Mouse (Mus musculus) lung, embryonic 14.5 days (tissue): ENCODE measurements at regions not wholly inside any gene's neighbourhood (a gene's known extent, or its start where the extent isn't known, plus 50 kb on each side); places are given as distances from the start of the nearest gene placed in this dataset.

Experiments
- ATAC-seq: fragments of 200-750 bp; cut with Nextera tagmentation; 2 replicates; pipeline ENCODE4 v1.8.0; 2017; ENCODE audit warnings: mild to moderate bottlenecking, moderate TSS enrichment, moderate library complexity; ENCODE audit not compliant: insufficient read depth
- DNase-seq: peaks from one replicate; pipeline ENCODE4 v3.0.0-alpha.2; 2015
- H3K27ac ChIP-seq: fragments of 300-500 bp; sonication (generic); 2 replicates; pipeline ENCODE4 v1.5.1; 2014; ENCODE audit warnings: low read depth, mild to moderate bottlenecking, moderate library complexity
- H3K27me3 ChIP-seq: fragments of 300-500 bp; sonication (generic); 2 replicates; pipeline ENCODE4 v1.6.1; 2014; ENCODE audit warnings: low read length, control low read depth; ENCODE audit not compliant: insufficient read depth
- H3K36me3 ChIP-seq: fragments of 300-500 bp; sonication (generic); 2 replicates; pipeline ENCODE4 v1.6.1; 2014; ENCODE audit warnings: control low read depth; ENCODE audit not compliant: insufficient read depth
- H3K4me1 ChIP-seq: fragments of 300-500 bp; sonication (generic); 2 replicates; pipeline ENCODE4 v1.6.1; 2014; ENCODE audit warnings: antibody characterized with exemption, control low read depth; ENCODE audit not compliant: insufficient read depth
- H3K4me2 ChIP-seq: fragments of 300-500 bp; sonication (generic); 2 replicates; pipeline ENCODE4 v1.6.1; 2014; ENCODE audit warnings: mild to moderate bottlenecking
- H3K4me3 ChIP-seq: fragments of 300-500 bp; sonication (generic); 2 replicates; pipeline ENCODE4 v1.5.1; 2014; ENCODE audit warnings: low read depth, low read length
- H3K9ac ChIP-seq: fragments of 300-500 bp; sonication (generic); 2 replicates; pipeline ENCODE4 v1.6.1; 2014
- H3K9me3 ChIP-seq: fragments of 300-500 bp; sonication (generic); 2 replicates; pipeline ENCODE4 v1.6.1; 2016; ENCODE audit warnings: low read depth, low read length, control low read depth
- CTCF ChIP-seq: IDR thresholded peaks from 2 replicates; pipeline ENCODE4 v1.5.1; 2016; ENCODE audit warnings: antibody characterized with exemption, low read depth
- WGBS: fragments of 180-500 bp; shearing (Covaris S2); extraction: QIAGEN DNeasy Blood & Tissue Kit; methylation state at CpG from one replicate; pipeline ENCODE4 v1.1.7; 2014; 5-methylcytosine and 5-hydroxymethylcytosine counted together

DNA sequence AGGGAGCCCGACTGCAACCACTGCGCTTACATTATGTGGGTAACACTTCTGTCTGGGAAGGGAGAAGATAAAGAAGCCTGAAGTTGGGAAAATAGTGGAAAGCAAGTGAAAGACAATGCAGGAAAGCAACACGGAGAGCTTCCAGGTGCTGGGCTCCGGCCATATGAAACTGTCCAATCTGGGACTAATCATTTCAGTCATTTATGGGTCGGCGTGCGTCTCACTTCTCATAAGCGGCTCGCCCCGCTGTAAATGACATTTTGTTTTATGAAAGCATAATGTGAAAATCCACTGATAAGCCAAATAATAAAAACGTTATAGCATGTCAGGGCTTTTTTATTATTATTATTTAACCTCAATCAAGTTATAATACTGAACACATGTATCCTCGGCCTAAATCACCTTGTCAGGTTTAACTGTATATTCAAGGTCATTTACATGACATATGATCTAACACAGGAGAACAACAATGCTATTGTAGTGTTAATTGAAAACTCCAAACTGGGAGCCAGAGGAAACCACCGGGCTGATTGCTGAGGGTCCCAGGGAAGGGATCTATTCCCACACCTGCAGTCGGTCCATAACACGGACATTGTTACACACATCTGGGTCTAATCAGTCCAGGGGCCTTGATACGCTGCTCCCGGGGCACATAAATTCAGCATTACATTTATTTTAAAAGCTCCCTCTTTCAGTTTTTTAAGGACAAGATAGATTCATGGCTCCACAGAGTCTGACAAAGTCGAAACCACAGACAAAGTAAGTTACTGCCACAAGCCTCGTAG lies 332.4 kb downstream of the Etnk1 start:
- 83% methylated on average over 19 of the region's 19 CpGs for WGBS
- TF ChIP-seq CTCF: no peak
- Histone ChIP-seq H3K27me3 (no peaks in the 10 kb centered on the region), H3K9me3 (no peaks in the 10 kb centered on the region), H3K4me1 (peaks cover 9% of the 10 kb centered on the region; the same call in 1 of the 2 replicates), H3K4me2 (no peak overlapping the region), H3K9ac (no peak overlapping the region), H3K36me3 (no peaks in the 10 kb centered on the region), H3K27ac (no peak overlapping the region), H3K4me3 (no peak overlapping the region)
- DNase-seq: no peak
- no peak for ATAC-seq

- ATAC-seq: no peak
- WGBS: 65% methylated on average over 8 of the region's 8 CpGs
- Histone ChIP-seq H3K4me2 (no peak overlapping the region), H3K4me1 (0 out of 2 replicates have a peak, but pooled peaks cover 4% of the 10 kb centered on the region), H3K36me3 (no peaks in the 10 kb centered on the region), H3K27ac (no peak overlapping the region), H3K9me3 (no peaks in the 10 kb centered on the region), H3K9ac (no peak overlapping the region), H3K27me3 (no peaks in the 10 kb centered on the region), H3K4me3 (no peak overlapping the region)
- no peak for TF ChIP-seq CTCF
- no peak for DNase-seq
Observed at GRCm38 (mm10) chr6:143502803-143503202, 335.8 kb downstream of the Etnk1 start.

DNA sequence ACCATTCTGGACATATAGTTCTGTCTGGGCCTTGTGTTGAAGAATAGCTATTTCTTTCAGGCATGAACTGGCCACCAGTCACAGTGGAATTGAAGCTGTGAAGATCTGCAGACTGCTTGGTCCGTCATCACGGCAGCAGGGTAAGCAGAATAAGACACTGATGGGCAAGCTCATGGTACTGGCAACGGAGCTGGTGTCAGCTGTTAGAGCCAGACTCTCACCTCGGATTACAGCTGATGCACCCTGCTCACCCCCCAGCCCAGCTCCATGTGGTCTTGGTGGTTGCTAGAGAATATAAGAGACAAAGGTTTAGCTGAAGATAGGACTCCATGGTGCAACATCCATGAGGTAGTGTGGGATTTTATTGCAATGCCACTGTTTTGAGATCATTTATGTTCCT lies 336.9 kb downstream of the Etnk1 start:
- ATAC-seq (no peak), DNase-seq (no peak)
- TF ChIP-seq CTCF: no peak
- no peaks in the 10 kb centered on the region for H3K36me3 ChIP-seq
- no peaks in the 10 kb centered on the region for H3K27me3 ChIP-seq
- H3K4me1 ChIP-seq: 0 out of 2 replicates have a peak, but pooled peaks cover 4% of the 10 kb centered on the region
- 86% methylated on average over 4 of the region's 4 CpGs for WGBS
- H3K9ac ChIP-seq: no peak overlapping the region
- no peak overlapping the region for H3K27ac ChIP-seq
- H3K9me3 ChIP-seq: no peaks in the 10 kb centered on the region
- H3K4me3 ChIP-seq: no peak overlapping the region
- H3K4me2 ChIP-seq: no peak overlapping the region

DNA sequence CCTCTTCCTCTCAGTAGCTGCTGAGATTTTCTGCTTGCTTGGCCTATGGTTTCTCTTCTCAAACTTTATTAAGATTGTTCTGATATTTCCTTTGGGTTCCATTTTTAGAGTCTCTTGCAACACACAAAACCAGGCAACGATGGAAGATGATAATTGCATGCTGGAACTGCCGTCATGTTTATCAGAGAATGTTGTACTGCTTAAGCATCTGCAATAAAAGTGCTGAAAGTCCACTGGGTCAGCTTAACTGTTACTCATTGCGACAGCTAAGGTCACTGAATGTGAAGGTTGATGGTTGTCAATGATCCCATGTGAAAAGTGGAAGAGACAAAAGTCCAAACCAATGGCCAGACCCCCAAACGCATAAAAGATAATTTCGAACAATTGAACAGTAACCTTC lies 346.4 kb downstream of the Etnk1 start:
- 89% methylated on average over 5 of the region's 5 CpGs for WGBS
- no peak for DNase-seq

GRCm38 (mm10) chr6:143515137-143515536 lies 348.1 kb downstream of the Etnk1 start:
- DNase-seq (no peak), ATAC-seq (no peak)
- H3K9ac ChIP-seq: no peak overlapping the region
- TF ChIP-seq CTCF: no peak
- 82% methylated on average over 12 of the region's 12 CpGs for whole genome bisulfite sequencing
- H3K27ac ChIP-seq: no peak overlapping the region
- H3K9me3 ChIP-seq: no peaks in the 10 kb centered on the region
- no peaks in the 10 kb centered on the region for H3K27me3 ChIP-seq
- no peak overlapping the region for H3K4me2 ChIP-seq
- H3K4me3 ChIP-seq: no peak overlapping the region
- no peaks in the 10 kb centered on the region for H3K4me1 ChIP-seq
- H3K36me3 ChIP-seq: no peaks in the 10 kb centered on the region

More for the DNA sequence above, 346.4 kb downstream of the Etnk1 start:
- H3K4me2 ChIP-seq: no peak overlapping the region
- no peaks in the 10 kb centered on the region for H3K4me1 ChIP-seq
- no peaks in the 10 kb centered on the region for H3K36me3 ChIP-seq
- H3K27me3 ChIP-seq: no peaks in the 10 kb centered on the region
- H3K9me3 ChIP-seq: no peaks in the 10 kb centered on the region
- no peak overlapping the region for H3K9ac ChIP-seq
- no peak overlapping the region for H3K4me3 ChIP-seq
- ATAC-seq: no peak
- TF ChIP-seq CTCF: no peak
- H3K27ac ChIP-seq: no peak overlapping the region

DNA sequence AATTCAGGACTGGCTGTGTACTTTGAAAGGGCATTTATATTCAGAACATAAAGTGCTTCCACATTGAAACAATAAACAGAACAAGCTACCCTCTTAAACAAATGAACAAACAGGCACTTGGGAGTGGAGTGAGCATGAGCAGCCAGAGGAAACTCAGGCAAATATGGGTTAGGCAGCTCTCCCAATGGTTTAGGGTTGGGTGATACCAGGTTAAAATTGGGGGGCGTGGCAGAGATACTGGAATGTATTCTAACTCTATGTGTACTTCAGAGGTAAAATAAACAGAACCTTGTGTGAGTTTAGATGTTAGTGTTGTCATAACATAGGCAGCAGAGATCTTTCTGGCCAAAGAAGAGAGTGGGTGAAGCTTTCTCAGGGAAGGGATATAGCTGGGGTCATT lies 349.7 kb downstream of the Etnk1 start:
- Histone ChIP-seq H3K27ac (no peak overlapping the region), H3K4me2 (no peak overlapping the region), H3K4me3 (no peak overlapping the region), H3K27me3 (no peaks in the 10 kb centered on the region), H3K36me3 (no peaks in the 10 kb centered on the region), H3K9me3 (no peaks in the 10 kb centered on the region), H3K9ac (no peak overlapping the region), H3K4me1 (no peaks in the 10 kb centered on the region)
- no peak for ATAC-seq
- 80% methylated on average over 1 of the region's 1 CpGs for WGBS
- no peak for TF ChIP-seq CTCF
- DNase-seq: no peak

DNA sequence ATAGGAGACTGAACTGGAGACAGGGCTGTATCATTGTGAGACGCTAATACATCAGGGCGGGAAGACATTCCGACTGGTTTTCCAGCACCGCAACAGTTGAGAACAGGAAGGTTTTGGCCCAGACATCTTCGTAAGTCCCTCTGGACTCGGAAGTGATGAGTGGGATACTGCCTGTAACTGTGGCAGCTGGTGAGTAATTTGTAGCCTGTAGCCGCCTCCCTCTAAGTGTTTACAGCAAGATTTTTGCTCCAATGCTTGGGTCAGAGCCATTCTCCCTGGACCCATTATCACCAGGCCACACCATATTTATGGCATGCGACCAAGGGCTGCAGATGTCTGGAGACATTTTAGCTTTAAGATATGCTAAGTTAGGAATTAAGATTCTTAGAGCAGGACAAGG lies 351.5 kb downstream of the Etnk1 start:
- ATAC-seq (no peak), DNase-seq (peak; percentile 66)
- Histone ChIP-seq H3K27me3 (no peaks in the 10 kb centered on the region), H3K27ac (no peak overlapping the region), H3K4me2 (no peak overlapping the region), H3K9ac (no peak overlapping the region), H3K4me3 (no peak overlapping the region), H3K4me1 (no peaks in the 10 kb centered on the region), H3K9me3 (no peaks in the 10 kb centered on the region), H3K36me3 (no peaks in the 10 kb centered on the region)
- TF ChIP-seq CTCF: no peak
- 75% methylated on average over 8 of the region's 8 CpGs for WGBS
